Mouse (Mus musculus): ENCODE measurements around the gene Capn7.

- TF ChIP-seq CTCF (IDR thresholded peaks at IDR 0.05; ENCODE audit: borderline replicate concordance, insufficient read depth, low read depth, low read length) (no peak), POLR2A (IDR thresholded peaks at IDR 0.05; ENCODE audit: borderline replicate concordance, insufficient read depth, low read length) (no peak)
Measured at GRCm38 (mm10) chr14:31416835-31417549, 80.6 kb downstream of the Capn7 start.
